Mouse (Mus musculus) layer of hippocampus, adult 2 months (tissue): Measurements from ENCODE around the gene Urod. TPM values are rescaled to one million over a fixed set of nuclear protein-coding genes. Genes with fewer than 3 reads are reported as not detected.

ENCODE experiments used
- DNase-seq, 2 experiments: peaks; one replicate each; pipeline ENCODE4 v3.0.0; 2022; ENCODE audit warnings: low spot score in 2 of 2
- H3K27ac ChIP-seq: fragments of 200-600 bp; 2 replicates; pipeline ENCODE4 v1.8.1; 2022
- H3K4me3 ChIP-seq: fragments of 200-600 bp; 2 replicates; pipeline ENCODE4 v1.8.1; 2022; ENCODE audit warnings: mild to moderate bottlenecking
- CTCF ChIP-seq: fragments of 200-600 bp; conservative IDR thresholded peaks from 2 replicates; pipeline ENCODE4 v1.8.1; 2022; ENCODE audit warnings: antibody characterized with exemption, mild to moderate bottlenecking, moderate library complexity
- long read RNA-seq, 2 experiments: library from polyadenylated mRNA; stranded (forward); transcript quantifications; one replicate each; pipeline ENCODE4 v2.0.0; 2021; ENCODE audit warnings: borderline mapping rate in 2 of 2
- total RNA-seq, 2 experiments: library from RNA; stranded (reverse); gene quantifications; 2 replicates each; pipeline ENCODE4 v1.2.3; 2021

Urod gene
- 10 to 100 TPM; 58.5 to 59.2 TPM for total RNA-seq
- long read RNA-seq, experiment 1, transcript Urod-201 (10 exons, 1,489 nt): major isoform, 41 of 72 reads
- long read RNA-seq, experiment 1, partial matches to known transcripts: 30 of 72 reads
- long read RNA-seq, experiment 1, other reads (novel, unspliced or antisense): 1 of 72 reads
- long read RNA-seq, experiment 2, transcript Urod-201 (10 exons, 1,489 nt): major isoform, 41 of 101 reads
- long read RNA-seq, experiment 2, partial matches to known transcripts: 55 of 101 reads
- long read RNA-seq, experiment 2, other reads (novel, unspliced or antisense): 5 of 101 reads

- H3K27ac ChIP-seq: peak within 1 kb of the TSS; percentile 88
- no peak for TF ChIP-seq CTCF
- peak within 1 kb of the TSS; percentile 86 for H3K4me3 ChIP-seq
- peak; percentile 95 for DNase-seq
These were observed at the start of gene Urod for GRCm38 (mm10) chr4:116993672-116994621. Urod (minus strand) TSS chr4:116994413.

- Histone ChIP-seq H3K27ac (peak overlapping the region; percentile 81), H3K4me3 (no peak overlapping the region)
- no peak for TF ChIP-seq CTCF
- DNase-seq: no peak
These were observed 47.1 kb upstream of the Urod start for GRCm38 (mm10) chr4:117041283-117041721.

- Histone ChIP-seq H3K27ac (peak overlapping the region; percentile 81), H3K4me3 (no peak overlapping the region)
- no peak for TF ChIP-seq CTCF
- no peak for DNase-seq
These were observed 46.6 kb upstream of the Urod start for GRCm38 (mm10) chr4:117040791-117041190.

GRCm38 (mm10) chr4:117039925-117040687 is 45.9 kb upstream of the Urod start:
- TF ChIP-seq CTCF: no peak
- Histone ChIP-seq H3K4me3 (no peak overlapping the region; the same call in 1 of the 2 replicates), H3K27ac (peak overlapping the region; percentile 81)
- DNase-seq: peak; percentile 82 to 87

- H3K4me3 ChIP-seq: no peak overlapping the region
- TF ChIP-seq CTCF: peak; percentile 65
- DNase-seq: no peak
- no peak overlapping the region for H3K27ac ChIP-seq
These were observed 36.9 kb upstream of the Urod start for GRCm38 (mm10) chr4:117031105-117031504.

- Histone ChIP-seq H3K27ac (no peak overlapping the region), H3K4me3 (no peak overlapping the region)
- no peak for TF ChIP-seq CTCF
- DNase-seq: no peak
These were observed 29.3 kb upstream of the Urod start for GRCm38 (mm10) chr4:117023469-117023868.

- Histone ChIP-seq H3K27ac (peak within 1 kb of the TSS; percentile 85), H3K4me3 (peak within 1 kb of the TSS; percentile 95)
- TF ChIP-seq CTCF: peak; percentile 51
- DNase-seq: peak; percentile 92
These were observed 25.3 kb upstream of the Urod start, which contains the start of gene Eif2b3 for GRCm38 (mm10) chr4:117019206-117020134. Eif2b3 (plus strand) TSS chr4:117019402.

GRCm38 (mm10) chr4:117018327-117018726 is 24.1 kb upstream of the Urod start:
- Histone ChIP-seq H3K4me3 (no peak overlapping the region), H3K27ac (no peak overlapping the region)
- TF ChIP-seq CTCF: no peak
- DNase-seq: no peak

GRCm38 (mm10) chr4:117017738-117018137 is 23.5 kb upstream of the Urod start:
- DNase-seq: no peak
- Histone ChIP-seq H3K27ac (no peak overlapping the region), H3K4me3 (no peak overlapping the region)
- TF ChIP-seq CTCF: peak; percentile 62

- DNase-seq: no peak
- Histone ChIP-seq H3K27ac (no peak overlapping the region), H3K4me3 (no peak overlapping the region)
- TF ChIP-seq CTCF: no peak
These were observed 20.7 kb upstream of the Urod start for GRCm38 (mm10) chr4:117014901-117015415.

GRCm38 (mm10) chr4:117013596-117013995 is 19.4 kb upstream of the Urod start:
- Histone ChIP-seq H3K27ac (no peak overlapping the region), H3K4me3 (no peak overlapping the region)
- no peak for DNase-seq
- TF ChIP-seq CTCF: no peak

- H3K4me3 ChIP-seq: no peak overlapping the region
- no peak for TF ChIP-seq CTCF
- no peak for DNase-seq
- H3K27ac ChIP-seq: no peak overlapping the region
These were observed 16.0 kb upstream of the Urod start for GRCm38 (mm10) chr4:117010231-117010630.
